Mouse (Mus musculus) CH12.LX (cell line): Measurements from ENCODE around the gene Gm26727.
"Not testable (repeated sequence)": the region's sequence is repeated elsewhere in the genome, so short reads cannot be mapped to it uniquely, and the experiment has no call there.

ENCODE experiments used
- CTCF ChIP-seq, 2 experiments: IDR thresholded peaks in 1 of 2; conservative IDR thresholded peaks in 1 of 2; 2 replicates each; pipeline ENCODE4 v1.5.1; 2011 to 2012; ENCODE audit warnings: low read depth in 2 of 2, low read length in 2 of 2, improper control_type of control experiment in 1 of 2, inconsistent platforms in 1 of 2, mild to moderate bottlenecking in 1 of 2, moderate library complexity in 1 of 2
- IRF4 ChIP-seq: IDR thresholded peaks from 2 replicates; pipeline ENCODE4 v1.6.1; 2014; ENCODE audit warnings: low read depth, mild to moderate bottlenecking, inconsistent platforms, low read length, improper control_type of control experiment
- MAX ChIP-seq: IDR thresholded peaks from 2 replicates; pipeline ENCODE4 v1.6.1; 2011; ENCODE audit warnings: low read length, improper control_type of control experiment
- MAZ ChIP-seq: IDR thresholded peaks from 2 replicates; pipeline ENCODE4 v1.6.1; 2012; ENCODE audit warnings: low read depth, mild to moderate bottlenecking, inconsistent platforms, low read length, improper control_type of control experiment, moderate library complexity
- POLR2A ChIP-seq: IDR thresholded peaks from 2 replicates; pipeline ENCODE4 v1.6.1; 2011; ENCODE audit warnings: low read depth, mild to moderate bottlenecking, improper control_type of control experiment, low read length
- POLR2AphosphoS2 ChIP-seq: IDR thresholded peaks from 2 replicates; pipeline ENCODE4 v1.6.1; 2011; ENCODE audit warnings: low read depth, low read length, improper control_type of control experiment
- SIN3A ChIP-seq: IDR thresholded peaks from 2 replicates; pipeline ENCODE4 v1.6.1; 2012; ENCODE audit warnings: low read length, improper control_type of control experiment, inconsistent platforms
- ZNF384 ChIP-seq: IDR thresholded peaks from 2 replicates; pipeline ENCODE4 v1.6.1; 2012; ENCODE audit warnings: low read depth, low read length, improper control_type of control experiment, inconsistent platforms

- not testable (repeated sequence) for TF ChIP-seq ZNF384; POLR2A; CTCF (conservative IDR thresholded peaks at IDR 0.05 in 1 of 2, IDR thresholded peaks at IDR 0.05 in 1 of 2; ENCODE audit: low read depth in 2 of 2, low read length in 2 of 2); MAX; POLR2AphosphoS2; IRF4; SIN3A; MAZ
These were observed 19.6 kb downstream of the Gm26727 start, which contains the start of gene Gm21830 for GRCm38 (mm10) chr2:67413425-67413824.
